29 mouse cellular contexts compared by ENCODE assay signal in genomic region chr6:120109932-120110331, GRCm38 (mm10). TPM values are rescaled to one million over a fixed set of nuclear protein-coding genes. Genes with fewer than 3 reads are reported as not detected.
DNase-seq lines count a peak whose midpoint lies in the region; ATAC-seq and TF ChIP-seq lines count a peak whose summit lies in the region.
"Had no signal": no experiment of that assay in that cellular context is flagged by ENCODE, and none has a peak within 500 bp of the region (broad histone marks: within the 10 kb centered on the region; RNA-seq: fewer than 3 reads in every experiment).

No protein-coding gene starts in this region.

- no peaks in the 10 kb centered on the region for H3K9me3 ChIP-seq in heart, embryonic 16.5 days (replicated peaks; ENCODE audit: control insufficient read depth, low read length)
- H3K9me3 ChIP-seq: limb, embryonic 15.5 days; liver, embryonic 13.5 days; midbrain, embryonic 15.5 days; neural tube, embryonic 15.5 days had no signal

- no peak for ATAC-seq in heart, embryonic 16.5 days (replicated peaks; ENCODE audit: extremely low read depth, insufficient read depth, low FRiP score)
- peak; percentile 67 for ATAC-seq in erythroblast, adult 5-6 weeks (replicated peaks; ENCODE audit: low FRiP score, poor library complexity, severe bottlenecking)
- ATAC-seq: CD4-positive, CD25-positive, alpha-beta regulatory T cell, adult 4 months; forebrain, embryonic 14.5 days; inflammation-experienced regulatory T-cells, adult 6 months; midbrain, embryonic 15.5 days had no signal

- peaks cover 54% of the 10 kb centered on the region for H3K4me1 ChIP-seq in heart, embryonic 16.5 days (ENCODE audit: control insufficient read depth, insufficient read depth, low read length)

- H3K4me2 ChIP-seq in heart, embryonic 16.5 days (ENCODE audit: low read depth, low read length) = no peak overlapping the region
- H3K4me2 ChIP-seq: heart, embryonic 11.5 days; hindbrain, embryonic 14.5 days; limb, embryonic 15.5 days; liver, embryonic 13.5 days; midbrain, embryonic 15.5 days; neural tube, embryonic 15.5 days had no signal

- TF ChIP-seq CTCF in C2C12 (IDR thresholded peaks at IDR 0.05; ENCODE audit: control insufficient read depth, insufficient read depth, insufficient read length) = no peak

- H3K79me2 ChIP-seq in C2C12 (ENCODE audit: control insufficient read depth, insufficient read depth) = no peaks in the 10 kb centered on the region

- peak; percentile 83 for DNase-seq in heart, adult 11 months
- DNase-seq in heart, postnatal 36 days = no peak
- no peak for DNase-seq in heart, adult 8-10 months (ENCODE audit: low spot score)
- DNase-seq in cerebellum, postnatal 25 days = no peak
- DNase-seq: cerebellum, adult 8-10 months; liver, embryonic 13.5 days; thymus, adult 2 months; thymus, postnatal 4 days had no signal

- H3K36me3 ChIP-seq in heart, embryonic 16.5 days (ENCODE audit: control insufficient read depth, insufficient read depth) = no peaks in the 10 kb centered on the region
- H3K36me3 ChIP-seq in C2C12 (ENCODE audit: control insufficient read depth, insufficient read depth) = no peaks in the 10 kb centered on the region
- H3K36me3 ChIP-seq: limb, embryonic 15.5 days; liver, embryonic 13.5 days; midbrain, embryonic 15.5 days; neural tube, embryonic 15.5 days had no signal

- 75% methylated on average over 5 of the region's 5 CpGs for WGBS in heart, embryonic 16.5 days

- H3K4me3 ChIP-seq in heart, embryonic 16.5 days (ENCODE audit: low read length) = no peak overlapping the region
- H3K4me3 ChIP-seq in C2C12 (ENCODE audit: insufficient read depth, poor library complexity, severe bottlenecking) = no peak overlapping the region
- H3K4me3 ChIP-seq: limb, embryonic 15.5 days; liver, embryonic 13.5 days; midbrain, embryonic 15.5 days; neural tube, embryonic 15.5 days had no signal

- intact Hi-C loops in heart, postnatal 36 days (cut with DNase I) = loop anchor here (2.0 kb wide), 2 partner anchors 53 to 71 kb away; partner anchors contain the start of gene Wnk1

- H3K79me3 ChIP-seq in C2C12 (ENCODE audit: low read depth) = no peaks in the 10 kb centered on the region

- no peak overlapping the region for H3ac ChIP-seq in C2C12 (ENCODE audit: control insufficient read depth, insufficient read length, low read depth)

- H3K9ac ChIP-seq in heart, embryonic 16.5 days (ENCODE audit: low read length) = peak overlapping the region; percentile 21; the same call in 1 of the 2 replicates
- H3K9ac ChIP-seq: hindbrain, embryonic 14.5 days; limb, embryonic 15.5 days; liver, embryonic 13.5 days; midbrain, embryonic 15.5 days; neural tube, embryonic 15.5 days had no signal

- peak overlapping the region; percentile 47; the same call in 1 of the 2 replicates for H3K27ac ChIP-seq in heart, embryonic 16.5 days (ENCODE audit: low read length)
- H3K27ac ChIP-seq: hindbrain, embryonic 14.5 days; liver, embryonic 13.5 days; macrophage; midbrain, embryonic 15.5 days; neural tube, embryonic 15.5 days had no signal

- H3K27me3 ChIP-seq in heart, embryonic 16.5 days (ENCODE audit: control insufficient read depth, insufficient read depth, low read length) = no peaks in the 10 kb centered on the region
- no peaks in the 10 kb centered on the region for H3K27me3 ChIP-seq in C2C12 (ENCODE audit: control insufficient read depth, insufficient read depth, insufficient read length)
- H3K27me3 ChIP-seq: limb, embryonic 15.5 days; liver, embryonic 13.5 days; midbrain, embryonic 15.5 days; neural tube, embryonic 15.5 days had no signal

TF ChIP-seq in C2C12, 6 proteins besides CTCF, POLR2A, EP300 and RAD21:
- no peak for TF ChIP-seq FOSL1 (IDR thresholded peaks at IDR 0.05; ENCODE audit: insufficient read depth, low read length, poor library complexity, severe bottlenecking)
- peak; percentile 28 for TF ChIP-seq USF1 (IDR thresholded peaks at IDR 0.05; ENCODE audit: low read depth)

RNA-seq across cellular contexts. Expression of gene Ninj2, which starts 16.8 kb away (rescaled TPM):
- total RNA-seq in heart, postnatal 36 days (2021) = not detected
- 0.25 TPM in 1 of 2 replicates, not detected in the other for polyA plus RNA-seq in heart, embryonic 16.5 days (2015; fragmentation: Nextera tagmentation; extraction: Ambion mirVana)
- not detected for total RNA-seq in heart, adult 8-10 months (2022)
- polyA plus RNA-seq in C2C12 (2012; fragmentation: generic; extraction: Trizol) = not detected
- 6.7 and 8.1 TPM in 2 replicates for total RNA-seq in erythroblast, adult 5-6 weeks (2015; ENCODE audit: low replicate concordance)
- total RNA-seq in erythroblast, adult 5-6 weeks (2017; ENCODE audit: low replicate concordance) = not detected in 2 replicates
- total RNA-seq: adrenal gland, adult 18-20 months; adrenal gland, postnatal 25 days; gastrocnemius, postnatal 36 days; hematopoietic stem cell, adult 5-6 weeks; left cerebral cortex, postnatal 4 days; megakaryocyte-erythroid progenitor cell, adult 5-6 weeks had no signal
- polyA plus RNA-seq: brain, embryonic 14.5 days; embryonic facial prominence, embryonic 11.5 days; forebrain, embryonic 14.5 days; heart, embryonic 11.5 days; hindbrain, embryonic 14.5 days; kidney, embryonic 14.5 days; liver, embryonic 13.5 days; macrophage; midbrain, embryonic 15.5 days had no signal
